Comparison of ENCODE assay signal across 7 mouse cellular contexts in the genomic region with DNA sequence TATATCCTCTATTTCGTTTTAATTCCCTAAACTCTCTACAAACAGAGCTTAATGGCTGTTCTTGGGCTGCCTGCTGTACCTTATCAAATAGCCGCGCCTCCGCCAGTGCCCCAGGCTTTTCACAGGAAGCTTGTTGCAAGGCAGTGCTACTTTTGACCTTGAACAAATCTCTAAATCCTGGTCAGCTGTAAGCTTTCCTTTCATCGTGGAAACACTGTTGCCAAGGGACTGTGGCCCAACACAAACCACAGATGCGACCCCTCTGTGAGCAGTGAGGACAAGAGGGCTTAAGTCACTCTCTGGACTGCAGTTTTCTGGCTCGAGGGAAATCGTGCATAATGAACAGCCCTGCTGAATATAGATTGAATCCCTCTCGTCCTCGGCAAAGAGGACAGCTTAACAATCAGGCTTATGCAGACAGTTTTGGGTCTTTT.
DNase-seq lines count a peak whose midpoint lies in the region; ATAC-seq and TF ChIP-seq lines count a peak whose summit lies in the region.

No protein-coding gene starts in this region.

- no peak for TF ChIP-seq POLR2A in brain, embryonic 14.5 days (IDR thresholded peaks at IDR 0.05; ENCODE audit: borderline replicate concordance, extremely low read depth, insufficient read depth, insufficient read length, poor library complexity, severe bottlenecking)

- H3K4me2 ChIP-seq in hindbrain, embryonic 14.5 days (replicated peaks), result no peak overlapping the region
- H3K4me2 ChIP-seq in midbrain, embryonic 12.5 days (replicated peaks), result peak overlapping the region; percentile 43

- no peaks in the 10 kb centered on the region for H3K27me3 ChIP-seq in hindbrain, embryonic 14.5 days (ENCODE audit: control insufficient read depth, insufficient read depth, low read length)
- no peaks in the 10 kb centered on the region for H3K27me3 ChIP-seq in midbrain, embryonic 12.5 days

- no peak overlapping the region for H3K9ac ChIP-seq in hindbrain, embryonic 14.5 days
- no peak overlapping the region for H3K9ac ChIP-seq in midbrain, embryonic 12.5 days (replicated peaks)

- DNase-seq in adrenal gland, adult 8-10 months, result peak; percentile 28
- DNase-seq in brain, embryonic 14.5 days (ENCODE audit: low read depth), result peak; percentile 81
- DNase-seq in hindbrain, embryonic 14.5 days (ENCODE audit: low spot score), result no peak
- no peak for DNase-seq in right cerebral cortex, postnatal 4 days
- no peak for DNase-seq in urinary bladder, adult 18-20 months (ENCODE audit: low spot score in 2 of 2)

- no peak overlapping the region for H3K4me3 ChIP-seq in hindbrain, embryonic 14.5 days (replicated peaks; ENCODE audit: low read length)
- H3K4me3 ChIP-seq in midbrain, embryonic 12.5 days, result peak overlapping the region; percentile 14; the same call in 1 of the 2 replicates

- 20% methylated on average over 10 of the region's 10 CpGs for WGBS in hindbrain, embryonic 14.5 days
- WGBS in midbrain, embryonic 12.5 days, result 9% methylated on average over 10 of the region's 10 CpGs

- no peaks in the 10 kb centered on the region for H3K36me3 ChIP-seq in hindbrain, embryonic 14.5 days (replicated peaks; ENCODE audit: control insufficient read depth, insufficient read depth)
- H3K36me3 ChIP-seq in midbrain, embryonic 12.5 days, result no peaks in the 10 kb centered on the region

- TF ChIP-seq CTCF in brain, embryonic 14.5 days (IDR thresholded peaks at IDR 0.05; ENCODE audit: borderline replicate concordance, extremely low read depth, insufficient read depth, insufficient read length), result no peak

- H3K4me1 ChIP-seq in hindbrain, embryonic 14.5 days (replicated peaks; ENCODE audit: control insufficient read depth, insufficient read depth, low read length), result no peaks in the 10 kb centered on the region; the same call in 1 of the 2 replicates
- peaks cover 15% of the 10 kb centered on the region for H3K4me1 ChIP-seq in midbrain, embryonic 12.5 days

- no peaks in the 10 kb centered on the region for H3K9me3 ChIP-seq in hindbrain, embryonic 14.5 days (ENCODE audit: control insufficient read depth, low read length)
- no peaks in the 10 kb centered on the region for H3K9me3 ChIP-seq in midbrain, embryonic 12.5 days

- H3K27ac ChIP-seq in hindbrain, embryonic 14.5 days, result peak overlapping the region; percentile 3; the same call in 1 of the 2 replicates
- peak overlapping the region; percentile 63 for H3K27ac ChIP-seq in midbrain, embryonic 12.5 days (replicated peaks)

- ATAC-seq in hindbrain, embryonic 14.5 days (ENCODE audit: low FRiP score), result peak; percentile 68
- ATAC-seq in midbrain, embryonic 12.5 days (ENCODE audit: low FRiP score, low read depth), result peak; percentile 85
- ATAC-seq in erythroid progenitor cell, adult 5-6 weeks (replicated peaks; ENCODE audit: low FRiP score, poor library complexity, severe bottlenecking), result no peak

Comparison
In these comparisons a context has a peak if more than half of its experiments do, and no peak if none do; other contexts are left out.
1. DNase-seq: peak in adrenal gland, adult 8-10 months (single experiment) and brain, embryonic 14.5 days (single experiment); none in hindbrain, embryonic 14.5 days (single experiment), right cerebral cortex, postnatal 4 days (single experiment) and urinary bladder, adult 18-20 months (0 of 2).